Mouse (Mus musculus) liver, embryonic 14.5 days (tissue): Measurements from ENCODE around the gene Auts2.

Experiments used
- CTCF ChIP-seq: IDR thresholded peaks from 2 replicates; pipeline ENCODE4 v1.5.1; 2016; ENCODE audit warnings: antibody characterized with exemption, low read depth, control low read depth
- EP300 ChIP-seq: IDR thresholded peaks from 2 replicates; pipeline ENCODE4 v1.6.1; 2016; ENCODE audit warnings: antibody characterized with exemption, low read depth

DNA sequence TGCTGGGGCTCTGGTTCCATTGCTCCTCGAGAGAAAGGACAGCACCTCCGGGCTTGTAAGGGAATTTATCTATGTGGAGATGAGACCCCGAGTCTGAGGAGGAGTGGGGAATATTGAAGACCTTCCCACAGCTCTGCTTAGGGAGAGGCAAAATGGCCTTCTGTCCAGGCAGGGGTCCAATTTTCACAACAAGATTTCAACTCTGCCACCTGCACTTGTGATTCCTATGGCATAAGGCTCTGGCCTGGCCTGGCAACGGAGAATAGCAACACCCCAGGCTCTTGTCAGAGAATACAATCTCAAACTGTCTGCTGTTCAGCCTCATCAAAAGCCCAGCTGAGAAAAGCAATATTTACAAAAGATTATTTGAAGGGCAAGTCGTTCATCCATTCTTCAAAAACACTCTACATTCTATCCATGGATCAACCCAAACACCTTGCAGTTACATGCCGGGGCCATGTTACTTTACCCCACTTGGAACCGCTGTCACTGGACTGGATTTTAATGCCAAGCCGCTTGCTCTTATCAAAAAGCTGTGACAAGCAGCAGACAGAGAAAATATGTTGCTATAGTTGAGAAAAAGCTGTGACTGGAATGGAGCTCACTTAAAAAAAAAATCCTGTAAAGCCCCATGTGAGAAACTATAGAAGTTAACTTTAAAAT, 856.1 kb downstream of the Auts2 start:
- TF ChIP-seq CTCF, result no peak
- TF ChIP-seq EP300, result no peak
